Mouse (Mus musculus): ENCODE measurements around the gene Rad51b. TPM values are rescaled to one million over a fixed set of nuclear protein-coding genes. Genes with fewer than 3 reads are reported as not detected.

Gene Rad51b
- total and polyA plus RNA-seq, 2 experiments from 2014 or later = 1.1 TPM

DNA sequence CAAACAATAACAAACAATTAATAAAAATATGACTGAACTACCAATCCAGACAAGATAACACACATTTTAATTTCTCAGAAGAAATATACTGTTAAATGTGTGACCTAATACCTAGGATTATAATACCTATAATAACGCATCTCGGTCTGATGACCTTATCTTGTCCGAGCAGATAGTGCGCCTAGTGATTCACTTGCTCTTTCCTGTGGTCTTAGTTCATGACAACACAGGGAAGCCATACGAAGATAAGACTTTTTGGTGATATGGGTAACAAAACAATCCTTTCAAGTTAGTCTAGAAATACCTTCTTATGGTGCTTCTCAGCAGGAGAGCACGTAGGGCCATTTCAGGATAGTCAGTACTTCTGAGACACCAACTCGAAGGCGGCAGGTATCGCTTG is 472.7 kb downstream of the Rad51b start:
- ATAC-seq = no peak
- TF ChIP-seq CTCF (IDR thresholded peaks at IDR 0.05; ENCODE audit: low read depth) = no peak
- Histone ChIP-seq H3K4me3 (ENCODE audit: low read length) (no peak overlapping the region), H3K36me3 (ENCODE audit: insufficient read depth, low read length) (no peaks in the 10 kb centered on the region), H3K9ac (replicated peaks; ENCODE audit: low read length) (no peak overlapping the region), H3K27me3 (ENCODE audit: insufficient read depth, low read length) (no peaks in the 10 kb centered on the region), H3K4me1 (ENCODE audit: insufficient read depth, low read length) (peaks cover 7% of the 10 kb centered on the region; the same call in 1 of the 2 replicates), H3K4me2 (ENCODE audit: low read depth, low read length) (no peak overlapping the region), H3K9me3 (ENCODE audit: low read length) (0 out of 2 replicates have a peak, but pooled peaks cover 2% of the 10 kb centered on the region), H3K27ac (no peak overlapping the region)
- DNase-seq (ENCODE audit: low spot score) = no peak
- 93% methylated on average over 9 of the region's 9 CpGs for WGBS

DNA sequence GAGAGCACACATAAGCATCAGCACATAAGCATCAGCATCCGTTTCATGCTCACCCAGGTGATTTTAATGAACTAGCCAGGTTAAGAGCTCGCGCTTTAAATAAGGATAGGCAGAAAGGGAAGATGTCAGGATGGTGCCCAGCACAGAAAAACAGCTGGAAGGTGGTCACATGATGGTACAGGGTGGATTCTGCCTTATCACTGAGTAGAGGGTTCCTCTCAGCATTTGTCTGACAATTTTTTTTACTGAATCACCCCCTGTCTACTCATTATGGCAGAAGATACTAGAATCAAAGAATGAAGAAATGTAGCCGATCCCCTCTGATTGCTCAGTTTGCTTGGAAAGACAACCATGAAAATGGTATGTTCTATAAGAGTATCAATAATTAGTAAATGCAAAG is 474.1 kb downstream of the Rad51b start:
- WGBS = 96% methylated on average over 4 of the region's 4 CpGs
- H3K9me3 ChIP-seq (ENCODE audit: low read length) = 0 out of 2 replicates have a peak, but pooled peaks cover 2% of the 10 kb centered on the region
- no peak overlapping the region for H3K4me3 ChIP-seq (ENCODE audit: low read length)
- DNase-seq (ENCODE audit: low spot score) (no peak), ATAC-seq (no peak)
- peaks cover 6% of the 10 kb centered on the region; the same call in 1 of the 2 replicates for H3K4me1 ChIP-seq (ENCODE audit: insufficient read depth, low read length)
- no peaks in the 10 kb centered on the region for H3K36me3 ChIP-seq (ENCODE audit: insufficient read depth, low read length)
- TF ChIP-seq CTCF (IDR thresholded peaks at IDR 0.05; ENCODE audit: low read depth) = no peak
- no peak overlapping the region for H3K27ac ChIP-seq
- no peaks in the 10 kb centered on the region for H3K27me3 ChIP-seq (ENCODE audit: insufficient read depth, low read length)
- H3K9ac ChIP-seq (replicated peaks; ENCODE audit: low read length) = no peak overlapping the region
- H3K4me2 ChIP-seq (ENCODE audit: low read depth, low read length) = no peak overlapping the region

DNA sequence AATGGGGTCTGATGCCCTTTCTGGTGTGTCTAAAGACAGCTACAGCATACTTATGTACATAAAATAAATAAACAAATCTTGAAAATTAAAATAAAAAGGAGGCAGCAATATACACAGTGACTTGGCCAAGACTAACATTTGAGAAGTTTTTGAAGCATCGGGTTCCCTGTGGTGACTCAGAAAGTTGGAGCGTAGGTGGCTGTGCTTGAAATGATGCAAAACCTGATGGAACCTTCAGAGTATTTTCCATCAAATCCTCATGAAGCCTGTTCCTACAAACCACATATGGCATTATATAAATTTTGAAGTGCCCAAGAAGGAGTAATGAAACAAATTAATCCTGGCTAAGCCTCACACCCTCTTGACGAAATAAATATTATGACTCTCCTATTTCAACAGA is 474.7 kb downstream of the Rad51b start:
- 95% methylated on average over 3 of the region's 3 CpGs for WGBS
- Histone ChIP-seq H3K36me3 (ENCODE audit: insufficient read depth, low read length) (no peaks in the 10 kb centered on the region), H3K27me3 (ENCODE audit: insufficient read depth, low read length) (no peaks in the 10 kb centered on the region), H3K4me1 (ENCODE audit: insufficient read depth, low read length) (0 out of 2 replicates have a peak, but pooled peaks cover 2% of the 10 kb centered on the region), H3K27ac (no peak overlapping the region), H3K4me3 (ENCODE audit: low read length) (no peak overlapping the region), H3K9me3 (ENCODE audit: low read length) (0 out of 2 replicates have a peak, but pooled peaks cover 2% of the 10 kb centered on the region), H3K9ac (replicated peaks; ENCODE audit: low read length) (no peak overlapping the region), H3K4me2 (ENCODE audit: low read depth, low read length) (no peak overlapping the region)
- DNase-seq (ENCODE audit: low spot score) (no peak), ATAC-seq (no peak)
- TF ChIP-seq CTCF (IDR thresholded peaks at IDR 0.05; ENCODE audit: low read depth) = no peak

DNA sequence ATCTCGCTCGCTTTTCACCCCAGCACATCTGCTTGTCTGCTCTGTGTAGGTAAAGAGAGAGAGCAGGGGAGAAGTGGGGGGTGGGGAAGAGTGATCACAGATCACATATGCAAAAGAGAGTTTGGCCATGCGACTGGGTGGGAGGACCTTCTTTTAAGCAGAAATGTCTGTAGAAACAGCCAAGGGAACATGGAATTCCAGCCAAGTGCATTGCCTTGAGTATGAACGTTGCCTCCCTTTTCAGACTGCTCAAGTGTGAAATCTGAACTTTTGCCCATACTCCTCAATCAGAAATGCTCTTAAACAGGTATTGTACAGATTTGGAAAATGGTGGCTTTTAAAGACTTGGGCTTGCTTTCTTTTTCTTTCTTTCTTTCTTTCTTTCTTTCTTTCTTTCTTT is 476.2 kb downstream of the Rad51b start:
- Histone ChIP-seq H3K4me3 (ENCODE audit: low read length) (no peak overlapping the region), H3K36me3 (ENCODE audit: insufficient read depth, low read length) (no peaks in the 10 kb centered on the region), H3K4me2 (ENCODE audit: low read depth, low read length) (no peak overlapping the region), H3K27ac (no peak overlapping the region), H3K27me3 (ENCODE audit: insufficient read depth, low read length) (no peaks in the 10 kb centered on the region), H3K9me3 (ENCODE audit: low read length) (0 out of 2 replicates have a peak, but pooled peaks cover 2% of the 10 kb centered on the region), H3K4me1 (ENCODE audit: insufficient read depth, low read length) (0 out of 2 replicates have a peak, but pooled peaks cover 2% of the 10 kb centered on the region), H3K9ac (replicated peaks; ENCODE audit: low read length) (no peak overlapping the region)
- ATAC-seq (no peak), DNase-seq (ENCODE audit: low spot score) (no peak)
- no peak for TF ChIP-seq CTCF (IDR thresholded peaks at IDR 0.05; ENCODE audit: low read depth)
- 76% methylated on average over 4 of the region's 4 CpGs for WGBS

DNA sequence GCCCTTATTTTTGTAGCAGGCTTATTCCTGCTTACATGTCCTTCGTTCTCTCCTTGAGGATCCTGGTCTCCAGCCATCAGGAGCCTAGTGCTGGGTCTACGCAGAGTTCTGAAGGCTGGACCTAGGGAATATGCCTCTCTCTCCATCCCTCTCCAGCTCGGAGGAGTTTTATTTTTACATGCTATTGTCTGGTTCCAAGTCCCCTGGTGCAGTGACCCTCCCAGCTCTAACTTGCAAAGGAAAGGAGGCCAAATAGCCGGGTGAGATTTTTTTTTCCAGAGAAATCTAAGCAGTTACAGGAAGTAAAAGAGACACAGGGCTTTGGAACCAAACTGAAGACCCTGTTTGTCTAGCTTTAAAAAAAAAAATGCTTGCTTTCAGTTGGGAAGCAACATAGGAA is 477.5 kb downstream of the Rad51b start:
- H3K27me3 ChIP-seq (ENCODE audit: insufficient read depth, low read length) = no peaks in the 10 kb centered on the region
- H3K9me3 ChIP-seq (ENCODE audit: low read length) = 0 out of 2 replicates have a peak, but pooled peaks cover 2% of the 10 kb centered on the region
- H3K4me1 ChIP-seq (ENCODE audit: insufficient read depth, low read length) = 0 out of 2 replicates have a peak, but pooled peaks cover 2% of the 10 kb centered on the region
- DNase-seq (ENCODE audit: low spot score) (no peak), ATAC-seq (no peak)
- no peak overlapping the region for H3K4me2 ChIP-seq (ENCODE audit: low read depth, low read length)
- peak overlapping the region; percentile 26; the same call in 1 of the 2 replicates for H3K27ac ChIP-seq
- no peak for TF ChIP-seq CTCF (IDR thresholded peaks at IDR 0.05; ENCODE audit: low read depth)
- H3K4me3 ChIP-seq (ENCODE audit: low read length) = no peak overlapping the region
- 63% methylated on average over 4 of the region's 4 CpGs for WGBS
- H3K36me3 ChIP-seq (ENCODE audit: insufficient read depth, low read length) = no peaks in the 10 kb centered on the region
- H3K9ac ChIP-seq (replicated peaks; ENCODE audit: low read length) = no peak overlapping the region

DNA sequence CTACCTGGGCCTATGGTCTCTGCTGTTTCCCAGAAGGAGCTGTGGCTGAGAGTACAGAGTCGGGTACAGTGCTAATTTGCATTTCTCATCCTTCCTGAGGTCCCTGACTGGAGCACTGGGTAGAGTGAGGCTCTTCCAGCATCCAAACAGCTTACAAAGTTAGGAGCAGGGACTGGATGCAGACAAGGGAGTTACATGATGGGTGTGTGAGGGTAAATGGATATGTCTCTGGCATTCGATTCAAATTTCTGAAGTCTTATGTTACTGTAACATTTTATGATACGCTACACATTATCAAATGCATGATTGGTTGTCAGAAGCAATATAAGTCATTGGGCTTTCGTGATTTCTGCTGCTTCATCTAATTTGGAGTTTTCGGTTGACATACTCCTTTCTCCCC is 479.7 kb downstream of the Rad51b start:
- H3K36me3 ChIP-seq (ENCODE audit: insufficient read depth, low read length) = no peaks in the 10 kb centered on the region
- H3K9ac ChIP-seq (replicated peaks; ENCODE audit: low read length) = no peak overlapping the region
- H3K4me3 ChIP-seq (ENCODE audit: low read length) = no peak overlapping the region
- H3K9me3 ChIP-seq (ENCODE audit: low read length) = 0 out of 2 replicates have a peak, but pooled peaks cover 2% of the 10 kb centered on the region
- no peak for ATAC-seq
- TF ChIP-seq CTCF (IDR thresholded peaks at IDR 0.05; ENCODE audit: low read depth) = no peak
- WGBS = 81% methylated on average over 5 of the region's 5 CpGs
- no peak overlapping the region for H3K27ac ChIP-seq
- H3K4me2 ChIP-seq (ENCODE audit: low read depth, low read length) = no peak overlapping the region
- 0 out of 2 replicates have a peak, but pooled peaks cover 2% of the 10 kb centered on the region for H3K4me1 ChIP-seq (ENCODE audit: insufficient read depth, low read length)
- no peaks in the 10 kb centered on the region for H3K27me3 ChIP-seq (ENCODE audit: insufficient read depth, low read length)
- no peak for DNase-seq (ENCODE audit: low spot score)

DNA sequence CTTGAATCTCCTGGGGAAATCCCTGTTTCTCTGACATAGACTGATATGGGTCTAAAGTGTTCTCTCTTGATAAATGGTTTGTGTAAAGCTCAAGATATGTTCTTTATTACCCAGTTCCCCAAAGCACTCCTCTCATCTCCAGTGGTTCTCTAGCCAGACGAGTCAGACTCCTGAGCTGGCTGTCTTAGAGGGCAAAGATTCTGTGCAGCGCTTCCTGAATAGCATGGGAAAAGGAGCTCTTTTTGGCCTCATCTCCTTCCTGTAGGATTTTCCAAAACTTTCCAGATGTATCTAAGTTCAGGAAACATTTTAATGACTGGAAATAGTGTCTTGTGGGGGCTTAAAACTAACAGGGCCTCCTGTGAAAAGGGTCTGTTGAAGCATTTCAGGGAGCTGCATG is 483.7 kb downstream of the Rad51b start:
- no peak for TF ChIP-seq CTCF (IDR thresholded peaks at IDR 0.05; ENCODE audit: low read depth)
- no peaks in the 10 kb centered on the region for H3K36me3 ChIP-seq (ENCODE audit: insufficient read depth, low read length)
- no peak for ATAC-seq
- no peak for DNase-seq (ENCODE audit: low spot score)
- H3K4me2 ChIP-seq (ENCODE audit: low read depth, low read length) = no peak overlapping the region
- H3K4me1 ChIP-seq (ENCODE audit: insufficient read depth, low read length) = no peaks in the 10 kb centered on the region
- H3K27me3 ChIP-seq (ENCODE audit: insufficient read depth, low read length) = no peaks in the 10 kb centered on the region
- whole genome bisulfite sequencing = 68% methylated on average over 2 of the region's 2 CpGs
- H3K9ac ChIP-seq (replicated peaks; ENCODE audit: low read length) = no peak overlapping the region
- H3K4me3 ChIP-seq (ENCODE audit: low read length) = no peak overlapping the region
- H3K27ac ChIP-seq = no peak overlapping the region
- H3K9me3 ChIP-seq (ENCODE audit: low read length) = 0 out of 2 replicates have a peak, but pooled peaks cover 3% of the 10 kb centered on the region
